Mouse (Mus musculus): ENCODE data around the gene Nectin4. TPM values are rescaled to one million over a fixed set of nuclear protein-coding genes. Genes with fewer than 3 reads are reported as not detected.
A peak's percentile ranks its signal among the peaks of the same experiment; 100 is the strongest.

Gene Nectin4
- polyA plus RNA-seq, 1 experiment from 2014 or later: 1.7 TPM

DNA sequence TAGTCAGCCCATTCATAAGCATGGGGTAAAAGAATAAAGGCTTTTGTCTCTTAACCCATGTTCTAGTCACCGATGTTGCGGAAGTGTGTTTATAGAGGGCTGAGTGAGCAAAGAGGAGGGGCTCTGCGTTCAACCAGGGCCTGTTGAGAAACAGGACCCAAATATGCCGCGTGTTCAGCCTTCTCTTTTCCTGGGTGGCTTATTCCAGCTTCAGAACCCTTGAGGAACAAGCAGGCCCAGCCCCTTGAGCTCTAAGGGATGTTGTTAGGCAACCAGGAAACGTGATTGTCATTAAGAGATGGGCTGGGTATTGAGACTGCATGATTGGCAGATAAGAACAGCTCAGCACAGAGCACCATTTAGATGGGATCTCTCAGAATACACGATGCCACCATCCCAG, 4.0 kb upstream of the Nectin4 start:
- Histone ChIP-seq H3K27ac (no peak overlapping the region), H3K4me3 (no peak overlapping the region), H3K4me1 (replicated peaks) (peaks cover 10% of the 10 kb centered on the region), H3K27me3 (ENCODE audit: insufficient read depth, poor library complexity, severe bottlenecking) (no peaks in the 10 kb centered on the region; the same call in 1 of the 2 replicates), H3K36me3 (no peaks in the 10 kb centered on the region), H3K9me3 (no peaks in the 10 kb centered on the region)
- DNase-seq (ENCODE audit: low spot score): no peak
- WGBS: 72% methylated on average over 7 of the region's 7 CpGs

DNA sequence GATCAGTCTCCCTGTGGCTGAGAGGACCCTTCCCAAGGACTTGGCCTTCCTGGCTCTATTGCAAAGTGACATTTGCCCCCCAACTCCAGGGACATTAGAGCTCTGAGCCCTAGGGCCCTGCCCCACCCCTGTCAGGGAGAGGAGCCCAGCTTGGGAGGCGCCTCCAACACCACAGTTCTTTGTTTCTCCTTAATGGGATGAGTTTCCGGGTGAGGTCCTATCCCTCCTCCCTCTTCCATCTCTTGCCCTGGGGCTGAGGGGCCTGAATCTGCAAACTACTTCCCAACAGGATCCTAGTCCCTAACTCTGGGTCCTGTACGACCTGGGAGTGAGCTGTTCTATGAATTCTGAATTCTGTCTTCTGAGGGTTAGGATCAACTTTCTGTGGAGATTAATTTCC, 3.0 kb downstream of the Nectin4 start:
- Histone ChIP-seq H3K36me3 (no peaks in the 10 kb centered on the region), H3K27me3 (ENCODE audit: insufficient read depth, poor library complexity, severe bottlenecking) (peaks cover 22% of the 10 kb centered on the region), H3K4me3 (no peak overlapping the region), H3K9me3 (no peaks in the 10 kb centered on the region), H3K27ac (no peak overlapping the region), H3K4me1 (replicated peaks) (peaks cover 36% of the 10 kb centered on the region)
- 53% methylated on average over 3 of the region's 3 CpGs for WGBS
- no peak for DNase-seq (ENCODE audit: low spot score)

DNA sequence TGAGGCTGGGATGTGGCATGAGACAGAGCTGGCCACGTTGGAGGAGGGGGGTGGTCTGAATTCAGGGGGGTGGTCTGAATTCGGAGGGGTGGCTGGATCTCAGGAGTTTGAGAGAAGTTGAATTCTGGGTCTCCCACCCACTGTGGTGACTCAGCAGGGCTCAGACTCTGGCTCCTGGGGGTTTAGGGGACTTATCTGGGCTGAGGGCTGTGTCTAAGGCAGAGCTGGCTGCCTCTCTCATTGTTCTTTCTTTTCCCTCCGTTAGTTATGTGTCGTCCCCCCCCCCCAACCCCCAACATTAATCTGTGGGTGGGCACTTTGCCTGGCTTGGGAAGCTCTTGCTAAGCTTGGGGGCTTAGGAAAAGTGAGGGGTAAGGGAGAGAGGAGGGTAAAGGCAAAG, 4.0 kb downstream of the Nectin4 start:
- DNase-seq (ENCODE audit: low spot score): no peak
- Histone ChIP-seq H3K4me3 (no peak overlapping the region), H3K9me3 (no peaks in the 10 kb centered on the region), H3K4me1 (replicated peaks) (peaks cover 36% of the 10 kb centered on the region), H3K27me3 (ENCODE audit: insufficient read depth, poor library complexity, severe bottlenecking) (peaks cover 29% of the 10 kb centered on the region), H3K36me3 (no peaks in the 10 kb centered on the region), H3K27ac (peak overlapping the region; percentile 62)
- 6% methylated on average over 4 of the region's 4 CpGs for WGBS

DNA sequence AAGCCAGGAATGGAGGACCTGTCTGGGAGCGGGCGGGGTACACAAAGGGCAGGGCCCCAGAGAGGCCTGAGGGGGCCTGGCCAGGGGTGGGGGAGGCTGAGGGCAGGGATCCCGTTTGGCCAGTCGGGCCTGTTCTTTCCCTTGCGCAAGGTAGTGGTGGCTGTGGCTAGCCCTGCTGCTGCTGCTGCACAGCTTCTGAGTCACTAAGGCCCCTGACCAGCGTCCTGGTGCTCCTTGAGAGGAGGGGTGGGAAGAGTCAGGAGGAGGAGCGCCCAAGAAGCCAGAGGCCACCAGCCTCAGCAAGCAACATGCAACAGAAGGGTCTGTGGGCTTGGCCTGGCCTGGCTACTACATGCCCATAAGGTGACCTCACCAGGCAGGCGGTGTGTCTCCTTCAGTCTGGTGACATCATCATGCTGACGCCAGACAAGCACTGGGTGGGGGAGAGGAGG, 5.8 kb downstream of the Nectin4 start:
- peaks cover 47% of the 10 kb centered on the region for H3K4me1 ChIP-seq (replicated peaks)
- no peaks in the 10 kb centered on the region for H3K9me3 ChIP-seq
- peak overlapping the region; percentile 31 for H3K27ac ChIP-seq
- H3K4me3 ChIP-seq: no peak overlapping the region
- no peaks in the 10 kb centered on the region for H3K36me3 ChIP-seq
- peaks cover 45% of the 10 kb centered on the region for H3K27me3 ChIP-seq (ENCODE audit: insufficient read depth, poor library complexity, severe bottlenecking)
- WGBS: 44% methylated on average over 9 of the region's 9 CpGs
- no peak for DNase-seq (ENCODE audit: low spot score)

DNA sequence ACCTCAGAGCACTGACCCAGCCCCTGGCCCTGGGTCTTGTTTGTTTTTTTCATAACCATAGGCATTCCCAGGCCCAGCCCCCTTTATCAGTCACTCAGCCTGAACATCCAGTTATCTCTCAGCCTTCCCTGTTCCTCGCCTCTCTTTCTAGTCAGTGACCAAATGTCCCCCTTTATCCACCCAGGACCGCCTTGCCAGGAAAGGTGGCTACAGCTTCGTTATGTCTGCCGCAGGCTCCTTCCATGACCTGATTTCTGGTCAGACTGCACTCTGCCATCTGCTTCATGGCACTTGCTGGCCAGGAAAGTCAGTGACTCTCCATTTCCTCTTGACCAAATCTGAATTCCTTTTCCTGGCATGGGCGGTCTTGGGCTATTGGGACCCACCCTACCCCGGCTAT, 8.4 kb downstream of the Nectin4 start:
- no peak overlapping the region for H3K4me3 ChIP-seq
- H3K36me3 ChIP-seq: no peaks in the 10 kb centered on the region
- no peak overlapping the region for H3K27ac ChIP-seq
- WGBS: 88% methylated on average over 6 of the region's 6 CpGs
- DNase-seq (ENCODE audit: low spot score): no peak
- H3K27me3 ChIP-seq (ENCODE audit: insufficient read depth, poor library complexity, severe bottlenecking): peaks cover 44% of the 10 kb centered on the region
- no peaks in the 10 kb centered on the region for H3K9me3 ChIP-seq
- peaks cover 37% of the 10 kb centered on the region for H3K4me1 ChIP-seq (replicated peaks)

DNA sequence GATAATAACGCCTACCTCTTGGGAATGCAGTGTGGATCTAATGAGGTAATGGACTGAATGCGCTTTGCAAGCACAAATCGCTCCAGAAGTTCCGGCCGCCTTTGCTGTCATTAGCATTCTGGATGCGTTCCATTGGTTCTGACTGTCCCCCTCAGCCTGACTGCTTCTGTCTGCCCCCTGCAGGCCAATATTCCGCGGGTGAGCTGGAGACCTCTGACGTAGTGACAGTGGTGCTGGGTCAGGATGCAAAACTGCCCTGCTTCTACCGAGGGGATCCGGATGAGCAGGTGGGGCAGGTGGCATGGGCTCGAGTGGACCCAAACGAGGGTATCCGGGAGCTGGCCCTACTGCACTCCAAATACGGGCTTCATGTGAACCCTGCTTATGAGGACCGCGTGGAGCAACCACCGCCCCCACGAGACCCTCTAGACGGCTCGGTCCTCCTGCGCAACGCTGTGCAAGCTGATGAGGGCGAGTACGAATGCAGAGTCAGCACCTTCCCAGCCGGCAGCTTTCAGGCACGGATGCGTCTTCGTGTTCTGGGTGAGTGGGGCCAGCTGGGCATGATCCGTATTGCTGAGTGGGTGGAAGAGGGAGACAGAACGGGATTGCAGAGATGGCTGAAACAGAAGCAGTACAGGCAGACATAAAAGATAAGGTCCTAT, 10.2 kb downstream of the Nectin4 start:
- 6% methylated on average over 31 of the region's 31 CpGs for WGBS
- H3K4me3 ChIP-seq: peak overlapping the region; percentile 40
- peaks cover 25% of the 10 kb centered on the region for H3K4me1 ChIP-seq (replicated peaks)
- H3K36me3 ChIP-seq: no peaks in the 10 kb centered on the region
- peak overlapping the region; percentile 42; the same call in 1 of the 2 replicates for H3K27ac ChIP-seq
- H3K9me3 ChIP-seq: no peaks in the 10 kb centered on the region
- DNase-seq (ENCODE audit: low spot score): peak; percentile 83
- H3K27me3 ChIP-seq (ENCODE audit: insufficient read depth, poor library complexity, severe bottlenecking): peaks cover 41% of the 10 kb centered on the region

DNA sequence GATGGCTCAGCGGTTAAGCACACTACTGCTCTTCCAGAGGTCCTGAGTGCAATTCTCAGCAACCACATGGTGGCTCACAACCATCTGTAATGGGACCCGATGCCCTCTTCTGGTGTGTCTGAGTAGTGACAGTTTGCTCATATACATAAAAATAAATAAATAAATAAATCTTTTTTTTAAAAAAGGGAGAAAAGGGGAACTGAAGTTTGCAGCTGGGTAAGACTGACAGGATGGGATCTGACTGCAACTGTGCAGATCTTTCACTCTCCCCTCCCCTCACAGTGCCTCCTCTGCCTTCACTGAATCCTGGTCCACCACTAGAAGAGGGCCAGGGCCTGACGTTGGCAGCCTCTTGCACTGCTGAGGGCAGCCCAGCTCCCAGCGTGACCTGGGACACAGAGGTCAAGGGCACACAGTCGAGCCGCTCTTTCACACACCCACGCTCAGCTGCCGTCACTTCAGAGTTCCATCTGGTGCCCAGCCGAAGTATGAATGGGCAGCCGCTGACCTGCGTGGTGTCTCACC, 12.3 kb downstream of the Nectin4 start:
- peaks cover 46% of the 10 kb centered on the region for H3K27me3 ChIP-seq (ENCODE audit: insufficient read depth, poor library complexity, severe bottlenecking)
- peaks cover 32% of the 10 kb centered on the region for H3K4me1 ChIP-seq (replicated peaks)
- WGBS: 80% methylated on average over 11 of the region's 11 CpGs
- no peak overlapping the region for H3K4me3 ChIP-seq
- no peaks in the 10 kb centered on the region for H3K36me3 ChIP-seq
- no peak for DNase-seq (ENCODE audit: low spot score)
- H3K9me3 ChIP-seq: no peaks in the 10 kb centered on the region
- no peak overlapping the region for H3K27ac ChIP-seq

DNA sequence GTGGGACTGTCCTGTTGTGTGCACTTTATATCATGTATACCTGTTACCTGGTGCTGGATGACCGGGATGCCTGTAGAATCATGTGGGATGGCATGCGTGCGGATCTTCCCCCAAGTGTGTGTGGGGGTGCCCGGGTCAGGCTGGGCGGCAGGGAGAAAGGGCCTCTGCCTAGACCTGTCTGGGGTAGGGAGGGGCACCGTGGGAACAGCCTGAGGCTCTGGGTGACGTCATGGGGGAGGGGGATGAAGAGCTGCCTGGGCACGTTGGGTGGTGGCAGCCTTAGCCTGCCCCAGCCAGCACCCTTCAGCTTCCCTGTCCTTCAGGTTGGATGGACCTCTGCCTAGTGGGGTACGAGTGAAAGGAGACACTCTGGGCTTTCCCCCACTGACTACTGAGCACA, 14.5 kb downstream of the Nectin4 start:
- Histone ChIP-seq H3K27ac (no peak overlapping the region), H3K9me3 (no peaks in the 10 kb centered on the region), H3K27me3 (ENCODE audit: insufficient read depth, poor library complexity, severe bottlenecking) (peaks cover 36% of the 10 kb centered on the region), H3K4me1 (replicated peaks) (peaks cover 36% of the 10 kb centered on the region), H3K4me3 (no peak overlapping the region), H3K36me3 (no peaks in the 10 kb centered on the region)
- WGBS: 68% methylated on average over 9 of the region's 9 CpGs
- no peak for DNase-seq (ENCODE audit: low spot score)

DNA sequence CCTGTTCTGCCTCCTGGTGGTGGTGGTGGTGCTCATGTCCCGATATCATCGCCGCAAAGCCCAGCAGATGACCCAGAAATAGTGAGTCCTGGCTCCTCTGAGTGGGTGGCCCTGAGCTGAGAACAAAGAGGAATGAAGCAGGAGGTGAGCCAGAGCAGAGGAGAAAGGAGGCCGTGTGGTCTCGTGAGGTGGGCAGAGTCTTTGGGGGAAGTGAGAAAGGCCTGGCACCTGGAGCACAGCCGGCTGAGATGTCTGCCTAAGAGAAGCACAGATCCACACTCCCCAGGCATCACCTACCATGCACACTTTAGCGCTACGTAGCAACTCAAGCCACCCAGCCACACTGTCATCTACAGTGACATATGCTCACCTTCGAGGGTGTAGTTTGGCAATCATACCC, 15.3 kb downstream of the Nectin4 start:
- WGBS: 70% methylated on average over 9 of the region's 9 CpGs
- peaks cover 28% of the 10 kb centered on the region for H3K4me1 ChIP-seq (replicated peaks)
- H3K4me3 ChIP-seq: no peak overlapping the region
- no peak overlapping the region for H3K27ac ChIP-seq
- no peaks in the 10 kb centered on the region for H3K9me3 ChIP-seq
- no peaks in the 10 kb centered on the region for H3K36me3 ChIP-seq
- no peak for DNase-seq (ENCODE audit: low spot score)
- H3K27me3 ChIP-seq (ENCODE audit: insufficient read depth, poor library complexity, severe bottlenecking): peaks cover 28% of the 10 kb centered on the region

DNA sequence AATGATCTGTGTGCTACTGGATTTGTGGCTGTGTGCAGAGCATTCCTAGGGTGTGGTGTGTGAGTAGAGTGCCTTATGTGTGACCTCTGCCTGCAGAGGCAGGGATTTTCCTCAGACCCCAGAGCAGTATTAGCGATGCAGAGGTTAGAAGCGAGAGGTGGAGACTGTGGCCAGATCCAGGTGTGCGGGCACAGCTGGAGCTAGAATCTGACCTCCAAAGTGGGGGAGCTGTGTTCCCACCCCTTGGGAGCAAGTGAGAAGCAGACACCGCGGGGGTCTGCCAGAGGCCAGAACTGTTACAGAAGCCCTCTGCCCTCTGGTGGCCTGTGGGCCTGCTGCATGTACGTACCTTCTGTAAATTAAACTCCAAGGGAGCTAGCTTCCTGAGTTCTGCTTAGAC, 17.2 kb downstream of the Nectin4 start:
- DNase-seq (ENCODE audit: low spot score): peak; percentile 45
- WGBS: 26% methylated on average over 6 of the region's 6 CpGs
- H3K4me3 ChIP-seq: peak overlapping the region; percentile 23; the same call in 1 of the 2 replicates

DNA sequence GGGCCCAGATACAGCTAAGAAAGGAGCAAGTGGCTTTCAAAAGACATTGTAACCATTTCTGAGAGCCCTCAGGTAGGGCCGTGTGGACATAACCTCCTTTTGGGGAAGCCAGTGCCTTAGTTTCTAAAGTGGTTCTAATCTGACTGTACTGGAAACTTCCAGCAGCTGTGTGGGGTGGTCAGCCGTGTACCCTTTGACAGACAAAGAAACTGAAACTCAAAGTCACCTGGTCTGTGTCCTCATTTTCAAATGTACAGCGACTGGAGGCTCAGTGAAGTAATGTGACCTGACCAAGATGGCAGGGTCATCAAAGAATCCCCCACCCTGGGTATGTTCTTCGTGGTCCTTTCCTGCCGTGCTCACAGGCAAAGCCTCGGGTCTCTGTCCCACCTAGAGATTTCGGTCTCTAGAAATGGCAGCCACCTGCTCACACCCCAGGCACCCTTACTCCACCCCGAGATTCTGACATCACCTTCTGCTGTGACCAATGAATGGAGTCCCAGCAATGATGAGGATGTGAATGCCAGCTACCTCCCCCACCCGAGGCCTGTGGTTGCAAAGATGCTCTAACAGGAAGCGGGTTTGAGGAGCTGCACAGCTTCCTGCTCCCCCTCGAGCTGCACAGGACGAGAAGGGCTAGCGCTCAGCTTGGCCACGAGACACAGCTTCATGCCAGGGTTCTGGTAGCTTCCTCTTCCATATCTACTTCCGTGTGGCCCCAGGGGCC, 18.6 kb downstream of the Nectin4 start, which contains the start of gene Arhgap30:
Gene Arhgap30, plus strand, starts transcription at position 579 of the 727 bp plus-strand sequence.
- H3K27ac ChIP-seq: no peak within 1 kb of the TSS
- peaks cover 10% of the 10 kb centered on the region for H3K27me3 ChIP-seq (ENCODE audit: insufficient read depth, poor library complexity, severe bottlenecking)
- no peak within 1 kb of the TSS for H3K4me3 ChIP-seq
- H3K9me3 ChIP-seq: no peaks in the 10 kb centered on the region
- no peaks in the 10 kb centered on the region for H3K36me3 ChIP-seq
- H3K4me1 ChIP-seq (replicated peaks): peaks cover 23% of the 10 kb centered on the region
- DNase-seq (ENCODE audit: low spot score): no peak
- WGBS: 81% methylated on average over 15 of the region's 15 CpGs

More for the DNA sequence above, 17.2 kb downstream of the Nectin4 start:
- Histone ChIP-seq H3K36me3 (no peaks in the 10 kb centered on the region), H3K27ac (no peak overlapping the region; the same call in 1 of the 2 replicates), H3K27me3 (ENCODE audit: insufficient read depth, poor library complexity, severe bottlenecking) (peaks cover 13% of the 10 kb centered on the region), H3K4me1 (replicated peaks) (peaks cover 23% of the 10 kb centered on the region), H3K9me3 (no peaks in the 10 kb centered on the region)

DNA sequence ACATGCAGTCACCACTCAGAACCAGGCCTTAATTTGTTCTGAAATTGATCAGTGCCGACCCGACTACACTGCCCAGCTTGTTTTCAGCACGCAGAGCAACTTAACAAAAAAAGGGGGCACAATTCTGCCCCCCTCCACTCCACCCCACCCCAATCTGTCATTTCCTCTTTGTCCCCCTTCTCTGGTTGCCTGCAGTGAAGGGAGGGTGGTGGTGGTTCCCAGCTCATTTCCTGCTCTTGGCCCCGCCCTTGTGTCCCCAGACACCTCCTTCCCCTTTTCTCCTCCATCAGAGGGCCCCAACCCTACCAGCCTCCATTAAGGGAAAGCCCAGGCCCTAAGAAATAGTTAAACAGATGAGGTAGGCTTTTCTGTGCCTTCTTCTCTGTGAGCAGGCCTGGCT, 20.2 kb downstream of the Nectin4 start:
- Histone ChIP-seq H3K4me3 (no peak overlapping the region), H3K9me3 (no peaks in the 10 kb centered on the region), H3K36me3 (no peaks in the 10 kb centered on the region), H3K27me3 (ENCODE audit: insufficient read depth, poor library complexity, severe bottlenecking) (peaks cover 8% of the 10 kb centered on the region), H3K4me1 (replicated peaks) (peaks cover 20% of the 10 kb centered on the region), H3K27ac (no peak overlapping the region)
- no peak for DNase-seq (ENCODE audit: low spot score)
- WGBS: 89% methylated on average over 4 of the region's 4 CpGs

DNA sequence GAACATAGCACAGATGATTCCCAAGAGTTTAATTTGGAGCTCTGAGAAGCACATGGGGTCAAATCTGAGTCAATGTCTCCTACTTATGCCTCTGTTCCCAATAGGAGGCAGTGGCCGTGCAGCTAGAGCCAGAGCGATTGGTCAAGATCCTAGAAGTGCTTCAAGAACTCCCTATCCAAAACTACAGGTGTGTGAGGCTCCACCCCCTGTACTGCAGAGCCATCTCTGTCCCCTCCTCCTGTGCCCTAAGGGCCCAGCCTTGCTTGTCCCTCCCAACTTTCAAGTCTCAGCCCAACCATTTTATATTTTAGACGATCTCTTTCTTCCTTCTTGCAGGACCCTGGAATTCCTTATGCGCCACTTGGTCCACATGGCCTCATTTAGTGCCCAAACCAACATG, 31.9 kb downstream of the Nectin4 start:
- H3K4me3 ChIP-seq: no peak overlapping the region
- H3K9me3 ChIP-seq: no peaks in the 10 kb centered on the region
- H3K36me3 ChIP-seq: no peaks in the 10 kb centered on the region
- H3K4me1 ChIP-seq (replicated peaks): no peaks in the 10 kb centered on the region
- no peak overlapping the region for H3K27ac ChIP-seq
- no peaks in the 10 kb centered on the region; the same call in 1 of the 2 replicates for H3K27me3 ChIP-seq (ENCODE audit: insufficient read depth, poor library complexity, severe bottlenecking)
- DNase-seq (ENCODE audit: low spot score): no peak
- 81% methylated on average over 4 of the region's 4 CpGs for WGBS
